Mouse (Mus musculus): ENCODE results near the gene Slc47a2.

The Slc47a2 gene

DNA sequence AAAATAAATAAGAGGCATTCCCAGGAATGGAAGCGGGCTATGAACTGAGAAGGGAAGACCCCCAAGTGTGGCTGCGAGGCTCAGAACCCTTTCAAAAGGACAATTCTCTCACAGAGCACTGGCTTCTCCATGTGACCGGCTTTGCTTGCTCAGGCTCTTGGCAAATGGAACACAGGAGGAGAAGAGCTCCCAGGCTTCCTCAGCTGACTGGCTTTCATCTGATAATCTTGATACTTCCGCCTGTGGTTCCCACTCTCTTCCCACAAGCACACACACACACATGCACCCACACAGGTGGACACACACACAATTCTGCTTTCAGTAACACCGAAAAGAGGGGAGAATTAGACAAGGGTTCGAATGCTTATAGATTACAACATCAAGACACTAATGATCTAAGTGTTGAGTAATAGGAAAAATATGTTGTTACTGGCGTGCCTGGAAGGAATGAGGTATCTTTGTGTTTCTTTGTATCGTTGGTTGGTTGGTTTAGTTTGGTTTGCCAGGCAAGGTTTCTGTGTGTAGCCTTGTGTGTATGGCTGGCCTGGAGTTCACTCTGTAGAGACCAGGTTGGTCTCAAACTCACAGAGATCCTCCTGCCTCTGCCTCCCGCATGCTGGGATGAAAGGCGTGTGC is 59.1 kb downstream of the Slc47a2 start:
- DNase-seq (ENCODE audit: low spot score in 2 of 2): no peak

DNA sequence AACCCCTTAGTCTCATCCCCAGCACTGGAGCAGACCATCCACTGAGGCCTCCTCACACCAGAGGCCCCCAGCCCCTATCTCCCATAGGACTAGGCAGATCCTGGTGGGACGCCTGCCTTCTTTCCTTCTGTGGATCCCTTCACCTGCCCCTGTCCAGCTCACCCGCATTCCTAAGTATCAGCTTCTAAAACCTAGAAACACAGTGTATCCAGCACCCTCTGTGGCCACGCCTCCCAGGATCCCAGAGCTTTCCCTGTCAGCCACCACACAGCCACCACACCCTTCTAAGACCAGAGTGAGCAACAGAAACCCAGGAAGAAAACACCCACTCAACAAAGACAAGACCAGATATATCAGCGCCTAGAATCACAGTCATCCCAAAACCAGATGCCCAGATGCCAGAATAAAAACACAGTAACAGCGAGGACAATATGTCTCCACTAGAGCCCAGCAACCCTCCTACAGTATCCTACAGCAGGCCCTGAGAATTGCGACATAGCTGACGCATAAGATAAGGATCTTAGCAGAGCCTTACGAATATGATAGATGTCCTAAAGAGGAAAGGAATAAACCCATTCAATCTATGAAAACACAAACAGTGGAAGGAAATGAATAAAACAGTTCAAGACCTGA is 64.1 kb downstream of the Slc47a2 start:
- DNase-seq (ENCODE audit: low spot score in 2 of 2): no peak

DNA sequence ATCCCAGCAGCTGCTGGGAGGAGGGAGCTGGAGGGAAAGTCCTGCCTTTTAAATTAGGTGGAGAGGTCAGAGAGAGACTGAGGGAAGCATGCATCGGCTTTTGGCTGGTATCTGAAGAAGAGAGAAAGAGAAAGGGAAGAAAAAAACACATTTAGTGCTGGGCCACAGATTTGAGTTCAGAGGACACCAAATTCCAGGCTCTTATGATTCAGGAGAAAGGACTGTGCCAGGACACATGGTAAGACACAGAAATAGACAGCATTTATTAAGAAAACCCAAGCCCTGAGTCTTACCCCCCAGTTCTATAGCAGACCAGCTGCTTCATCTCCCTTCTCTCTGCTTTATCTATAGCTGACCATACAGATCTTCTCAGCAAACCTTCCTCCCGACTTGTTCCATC is 64.7 kb downstream of the Slc47a2 start:
- DNase-seq (ENCODE audit: low spot score in 2 of 2): no peak

DNA sequence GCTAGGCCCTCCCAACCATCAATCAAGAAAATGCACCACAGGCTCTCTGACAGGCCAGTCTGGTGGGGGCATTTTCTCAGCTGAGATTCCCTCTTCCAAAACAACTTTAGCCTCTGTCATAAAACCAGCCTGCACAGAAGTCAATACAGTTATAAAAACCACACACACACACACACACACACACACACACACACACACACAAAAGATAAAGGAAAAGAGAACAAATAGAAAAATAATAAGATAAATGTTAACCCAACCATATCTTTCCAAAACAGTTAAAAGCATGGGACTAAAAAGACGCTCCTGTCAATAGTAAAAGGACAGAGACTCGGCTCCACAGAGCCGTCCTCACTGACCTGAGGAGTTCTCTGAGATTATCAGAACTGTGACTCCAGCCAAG is 66.2 kb downstream of the Slc47a2 start:
- DNase-seq (ENCODE audit: low spot score in 2 of 2): no peak

DNA sequence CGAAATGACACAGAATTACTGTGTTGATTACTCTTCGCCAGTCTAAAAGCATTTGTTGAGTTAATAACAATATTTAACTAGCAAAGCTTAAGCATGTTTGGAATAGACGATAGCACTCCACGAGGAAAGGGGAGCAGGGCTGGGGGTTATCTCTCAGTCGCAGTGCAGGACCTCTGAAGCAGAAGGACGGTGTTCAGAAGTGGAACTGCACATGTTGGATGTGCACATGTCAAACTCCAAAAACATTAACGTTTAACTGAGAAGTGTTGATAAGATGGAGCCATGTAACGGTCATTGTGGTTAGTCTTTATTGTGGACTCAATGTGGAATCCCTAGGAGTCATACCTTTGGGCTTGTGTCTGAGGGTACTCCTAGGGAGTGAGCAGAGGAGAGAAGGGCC is 67.6 kb downstream of the Slc47a2 start:
- no peak for DNase-seq (ENCODE audit: low spot score in 2 of 2)

DNA sequence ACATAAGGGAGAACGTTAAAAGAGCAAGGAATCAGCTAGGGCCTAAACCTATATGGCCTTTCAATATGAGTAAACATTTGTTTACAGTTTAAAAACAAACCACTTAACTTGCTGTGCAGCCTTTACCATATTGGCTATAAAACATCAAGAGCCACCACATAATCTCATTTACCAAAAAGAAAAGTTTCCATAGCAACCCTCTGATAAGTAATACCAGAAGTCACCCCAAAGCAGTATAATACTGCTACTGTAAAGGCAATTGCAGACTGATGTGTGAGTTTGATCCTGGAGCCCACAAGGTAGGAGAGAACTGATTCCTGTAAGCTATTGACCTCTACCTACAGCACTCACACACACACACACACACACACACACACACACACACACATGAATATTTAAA is 68.2 kb downstream of the Slc47a2 start:
- DNase-seq (ENCODE audit: low spot score in 2 of 2): no peak

DNA sequence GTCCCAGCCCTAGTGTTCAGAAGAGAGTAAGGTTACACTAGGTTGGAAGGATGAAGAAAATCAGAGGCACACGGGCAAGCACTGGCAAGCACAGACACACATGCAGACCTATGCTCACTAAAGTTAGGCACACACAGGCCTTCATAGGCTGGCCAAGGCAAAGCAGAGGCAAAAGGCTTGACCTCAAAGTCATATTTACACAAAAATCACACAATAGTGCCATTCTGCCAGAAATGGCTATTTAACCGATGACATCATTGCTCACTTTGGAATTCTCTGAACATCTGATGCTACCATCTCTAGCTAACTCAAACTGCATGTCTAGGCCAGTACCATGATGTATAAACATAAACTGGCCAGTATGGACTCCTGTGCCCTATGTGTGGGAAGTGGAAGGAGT is 68.7 kb downstream of the Slc47a2 start:
- DNase-seq (ENCODE audit: low spot score in 2 of 2): no peak

DNA sequence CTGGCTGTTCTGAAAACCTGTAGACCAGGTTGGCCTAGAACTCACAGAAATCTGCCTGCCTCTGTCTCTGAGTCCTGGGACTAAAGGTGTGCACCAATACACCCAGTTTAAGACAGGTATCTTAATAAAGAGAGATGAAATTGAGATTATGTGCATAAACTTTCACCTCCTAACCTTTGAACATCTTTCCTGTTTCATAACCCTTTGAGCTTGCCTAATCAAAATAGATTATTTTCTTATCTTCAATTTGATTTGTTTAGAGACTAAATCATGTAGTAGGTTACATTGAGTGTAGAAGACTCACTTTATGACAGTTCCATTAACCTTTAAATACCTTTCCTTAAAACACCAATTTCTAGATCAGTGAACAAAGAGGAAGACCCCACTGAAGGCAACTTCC is 71.0 kb downstream of the Slc47a2 start:
- DNase-seq (ENCODE audit: low spot score in 2 of 2): no peak

DNA sequence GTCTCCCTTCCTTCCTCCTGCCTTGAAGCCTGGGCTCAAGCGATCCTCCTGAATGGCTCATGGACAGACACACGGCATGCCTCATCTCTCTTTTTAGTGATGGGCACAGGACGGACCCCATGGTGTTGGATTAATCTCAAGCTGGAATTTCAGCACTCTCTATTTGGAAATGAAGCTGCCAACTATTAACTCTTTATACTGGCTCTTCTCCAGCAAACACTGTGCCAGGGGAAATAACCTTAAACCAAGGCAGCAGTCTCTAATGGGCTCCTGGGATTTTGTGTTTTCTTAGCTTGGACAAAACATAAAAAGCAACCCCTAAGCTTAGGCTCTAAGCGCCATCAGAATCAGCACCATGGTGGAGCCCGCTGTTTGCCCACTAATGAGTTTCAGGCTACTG is 72.3 kb downstream of the Slc47a2 start:
- no peak for DNase-seq (ENCODE audit: low spot score in 2 of 2)

DNA sequence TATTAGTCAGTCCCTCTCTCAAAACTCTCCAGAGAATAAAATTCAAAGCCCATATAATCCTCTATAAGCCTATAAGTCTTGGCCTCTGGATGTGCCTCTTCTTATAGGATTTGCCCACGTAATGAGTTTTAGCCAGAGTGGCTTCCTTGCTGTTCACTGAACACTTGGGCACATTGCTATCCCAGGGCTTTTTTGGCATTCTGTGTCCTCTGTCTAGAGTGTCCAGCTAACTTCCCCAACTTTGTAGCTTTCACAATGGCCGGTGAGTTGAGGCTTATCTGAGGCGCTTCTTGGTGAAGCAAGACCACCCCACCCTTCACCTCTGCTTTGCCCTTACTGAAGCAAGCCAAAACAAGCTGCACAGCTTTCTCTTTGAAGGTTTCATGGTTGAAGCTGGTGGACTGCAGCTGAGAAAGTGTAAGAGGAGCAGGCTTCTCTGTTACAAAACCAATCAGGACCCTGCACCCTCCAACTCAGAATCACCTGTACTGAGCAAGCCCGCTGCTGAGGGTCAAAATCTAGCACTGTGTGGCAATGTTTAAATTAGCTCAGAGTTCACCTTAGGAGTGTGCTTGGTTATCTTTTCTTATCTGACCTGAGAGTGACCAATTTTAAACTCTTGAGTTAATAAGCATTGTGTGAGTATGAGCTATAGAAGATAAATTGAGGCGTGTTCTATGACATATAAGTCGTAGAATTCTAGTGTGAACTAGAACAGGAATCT is 73.9 kb downstream of the Slc47a2 start:
- DNase-seq (ENCODE audit: low spot score in 2 of 2): no peak

DNA sequence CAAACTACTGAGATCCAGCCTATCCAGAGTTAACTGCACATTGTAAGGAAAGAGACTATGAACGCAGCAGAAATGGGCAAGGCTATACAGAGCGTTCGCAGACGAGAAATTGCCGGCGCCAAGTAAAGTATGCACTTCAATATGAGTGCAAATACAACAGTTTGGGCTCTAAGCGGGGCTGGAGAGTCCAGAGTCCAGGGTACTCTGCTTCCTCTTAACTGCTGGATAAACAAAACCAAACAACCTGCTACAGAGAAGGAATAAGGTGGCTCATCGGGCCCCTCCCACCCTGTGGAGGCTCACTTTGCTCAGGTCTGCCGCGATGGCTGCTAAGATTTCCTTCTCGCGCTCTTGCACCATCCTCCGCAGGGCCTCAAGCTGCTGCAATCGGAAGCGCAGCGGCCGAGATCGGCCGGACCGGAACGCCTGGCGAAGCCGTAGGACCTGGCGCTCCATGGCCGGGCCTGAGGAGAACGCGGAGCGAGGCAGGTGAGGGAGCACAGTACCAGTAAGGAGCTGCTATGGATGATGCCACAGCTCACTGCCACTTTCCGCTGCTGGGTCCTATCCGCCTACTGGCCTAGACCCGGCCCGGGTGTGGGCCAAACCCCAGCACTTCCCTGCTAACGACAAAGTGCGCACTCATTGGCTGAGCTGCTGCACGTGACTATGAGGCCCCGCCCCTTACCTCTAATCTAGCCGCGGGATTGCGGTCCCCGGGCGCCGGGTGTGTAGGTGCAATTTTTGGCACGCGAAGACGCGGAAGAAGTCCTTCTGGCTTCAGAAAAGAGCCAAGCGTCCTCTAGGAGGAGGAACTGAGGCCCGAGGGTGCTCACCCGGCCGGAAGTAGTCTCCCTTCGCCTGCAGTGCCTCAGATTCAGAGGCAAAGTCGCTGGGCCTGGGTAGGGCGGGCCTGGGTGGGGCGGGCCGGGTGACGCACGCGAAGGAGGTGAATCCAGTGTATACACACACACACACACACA is 75.8 kb downstream of the Slc47a2 start, which contains the start of gene Aldh3a2:
Gene Aldh3a2, minus strand, starts transcription at position 914 of the 983 bp plus-strand sequence.
- DNase-seq (ENCODE audit: low spot score in 2 of 2): peak; percentile 93 to 94

DNA sequence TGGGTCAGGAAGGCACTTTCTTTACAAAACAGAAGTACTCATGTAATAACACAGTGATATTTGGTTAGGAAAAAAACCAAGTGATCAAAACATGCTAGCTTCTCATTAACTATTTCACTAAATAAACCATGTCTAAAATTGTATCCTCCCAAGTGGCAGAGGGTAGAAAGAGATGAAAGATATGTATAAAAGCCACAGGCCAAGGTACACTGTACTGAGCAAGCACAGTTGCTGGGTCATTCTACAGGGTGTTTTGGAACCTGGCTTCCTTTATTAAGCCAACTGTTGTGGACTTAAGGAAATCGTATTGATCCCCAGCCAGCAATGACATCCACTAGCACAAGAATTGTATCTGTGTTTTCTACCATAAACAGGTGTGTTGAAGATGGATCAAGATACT is 78.8 kb downstream of the Slc47a2 start:
- DNase-seq (ENCODE audit: low spot score in 2 of 2): no peak

DNA sequence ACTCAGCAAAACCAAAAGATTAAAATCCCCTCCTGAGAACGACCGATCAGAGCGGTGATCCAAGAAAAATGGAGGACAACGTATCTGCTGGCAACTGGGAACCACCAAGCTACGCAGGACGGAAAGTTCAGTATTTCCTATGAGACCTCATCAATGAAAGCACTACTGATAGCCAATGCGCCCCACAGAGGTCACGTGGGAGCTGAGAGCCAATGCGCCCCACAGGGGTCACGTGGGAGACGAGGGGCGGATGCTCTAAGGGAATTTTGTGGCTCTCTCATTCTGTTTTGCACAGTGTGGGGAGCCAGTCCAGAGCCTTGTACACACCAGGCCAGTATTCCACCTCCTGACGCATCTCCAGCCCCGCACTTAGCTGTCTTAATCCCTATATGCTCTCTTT is 80.1 kb downstream of the Slc47a2 start:
- DNase-seq (ENCODE audit: low spot score in 2 of 2): no peak

DNA sequence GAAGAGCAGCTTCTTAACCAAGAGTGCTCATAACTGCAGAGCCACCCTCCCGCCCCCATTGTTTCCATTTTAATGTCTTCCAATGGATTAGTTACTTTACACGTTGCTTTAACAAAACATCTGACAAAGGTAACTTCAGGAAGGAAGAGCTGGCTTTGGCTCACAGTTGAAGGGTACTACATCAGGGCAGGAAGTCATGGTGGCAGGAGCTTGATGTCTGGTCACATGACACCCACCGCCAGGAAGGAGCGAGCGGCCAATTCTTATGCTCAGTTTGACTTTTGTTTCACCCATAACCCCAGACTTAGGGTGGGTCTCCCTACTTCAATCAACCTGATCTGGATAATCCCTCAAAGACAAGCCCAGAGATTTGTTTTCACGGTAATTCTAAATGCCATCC is 83.6 kb downstream of the Slc47a2 start:
- no peak for DNase-seq (ENCODE audit: low spot score in 2 of 2)

DNA sequence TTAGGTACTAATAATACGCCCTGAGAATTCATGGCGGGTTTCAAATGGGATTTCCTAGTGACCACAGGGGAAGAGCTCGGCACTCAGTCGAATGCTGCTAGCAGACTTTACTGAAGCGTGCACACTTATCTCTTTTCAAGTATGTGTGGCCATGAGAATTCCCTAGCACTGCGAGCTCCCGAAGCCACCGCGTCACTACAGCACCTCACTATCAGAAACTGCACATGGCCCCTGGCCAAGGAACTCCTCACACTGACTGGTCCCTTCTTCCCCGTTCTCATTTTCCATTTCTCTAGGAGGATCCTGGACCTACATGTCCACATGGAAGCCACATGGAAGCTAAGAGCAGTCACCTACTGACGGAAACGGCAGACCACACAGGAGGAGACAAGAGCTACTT is 89.9 kb downstream of the Slc47a2 start:
- DNase-seq (ENCODE audit: low spot score in 2 of 2): no peak

DNA sequence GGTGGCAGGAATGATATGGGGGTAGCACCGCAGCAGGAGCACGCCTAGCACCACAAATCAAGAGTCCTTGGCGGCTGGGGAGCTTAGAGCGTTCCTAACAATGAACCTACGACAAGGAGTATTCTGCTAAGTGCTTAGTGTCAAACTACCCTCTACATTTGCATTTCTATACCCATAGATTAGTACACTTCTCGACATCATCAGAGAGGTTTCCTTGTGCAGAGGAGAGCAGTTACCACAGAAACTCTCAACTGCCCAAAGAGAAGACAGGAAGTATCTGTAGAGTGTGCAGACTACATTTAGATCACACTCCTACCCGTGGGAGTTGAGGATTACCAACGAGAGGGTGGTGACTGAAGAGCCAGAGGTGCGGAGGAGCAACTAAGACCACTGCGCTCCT is 90.9 kb downstream of the Slc47a2 start:
- DNase-seq (ENCODE audit: low spot score in 2 of 2): no peak

Data from spleen, postnatal 36 days (tissue).